Mouse (Mus musculus) hindbrain, postnatal 0 days (tissue): ENCODE measurements around the gene Cd247. TPM values are rescaled to one million over a fixed set of nuclear protein-coding genes. Genes with fewer than 3 reads are reported as not detected.

Source experiments
- ATAC-seq: fragments of 200-750 bp; cut with Nextera tagmentation; 2 replicates; pipeline ENCODE4 v1.8.0; 2017; ENCODE audit warnings: mild to moderate bottlenecking, moderate TSS enrichment, moderate library complexity
- DNase-seq: peaks from one replicate; pipeline ENCODE4 v3.0.0-alpha.2; 2015; ENCODE audit warnings: low spot score
- H3K27ac ChIP-seq: fragments of 300-500 bp; sonication (generic); 2 replicates; pipeline ENCODE4 v1.5.1; 2014; ENCODE audit warnings: mild to moderate bottlenecking
- H3K27me3 ChIP-seq: fragments of 300-500 bp; sonication (generic); 2 replicates; pipeline ENCODE4 v1.6.1; 2014; ENCODE audit warnings: low read length, mixed read lengths; ENCODE audit not compliant: insufficient read depth
- H3K36me3 ChIP-seq: fragments of 300-500 bp; sonication (generic); 2 replicates; pipeline ENCODE4 v1.6.1; 2014; ENCODE audit warnings: low read length, mixed read lengths; ENCODE audit not compliant: insufficient read depth
- H3K4me1 ChIP-seq: fragments of 300-500 bp; sonication (generic); 2 replicates; pipeline ENCODE4 v1.6.1; 2014; ENCODE audit warnings: antibody characterized with exemption, low read length, mixed read lengths; ENCODE audit not compliant: insufficient read depth
- H3K4me2 ChIP-seq: fragments of 300-500 bp; sonication (generic); 2 replicates; pipeline ENCODE4 v1.6.1; 2014; ENCODE audit warnings: low read depth, mild to moderate bottlenecking, low read length, moderate library complexity, mixed read lengths
- H3K4me3 ChIP-seq: fragments of 300-500 bp; sonication (generic); 2 replicates; pipeline ENCODE4 v1.5.1; 2014; ENCODE audit warnings: low read length
- H3K9ac ChIP-seq: fragments of 300-500 bp; sonication (generic); replicated peaks from 2 replicates; pipeline ENCODE4 v1.6.1; 2014; ENCODE audit warnings: mild to moderate bottlenecking, low read length, moderate library complexity, mixed read lengths
- H3K9me3 ChIP-seq: fragments of 300-500 bp; sonication (generic); 2 replicates; pipeline ENCODE4 v1.6.1; 2016; ENCODE audit warnings: low read length, mixed read lengths
- CTCF ChIP-seq: IDR thresholded peaks from 2 replicates; pipeline ENCODE4 v1.5.1; 2016; ENCODE audit warnings: antibody characterized with exemption, control low read depth, low read depth
- WGBS: fragments of 180-500 bp; shearing (Covaris S2); extraction: QIAGEN DNeasy Blood & Tissue Kit; methylation state at CpG from one replicate; pipeline ENCODE4 v1.1.7; 2014; 5-methylcytosine and 5-hydroxymethylcytosine counted together
- polyA plus RNA-seq: library from polyadenylated mRNA; unstranded; fragments of >200 nt; fragmentation: Nextera tagmentation; extraction: Ambion mirVana; gene quantifications from 2 replicates; pipeline ENCODE4 v1.2.1, GENCODE M21; 2015
- total RNA-seq: library from RNA; depleted of rRNA; stranded (reverse); fragments of >200 nt; gene quantifications from 2 replicates; pipeline ENCODE4 v1.2.3, GENCODE M21; 2014

Gene Cd247
- total and polyA plus RNA-seq, 2 experiments from 2014 or later: 0.39 TPM; not detected in 1

- ATAC-seq (peak; percentile 30; the same call in 1 of the 2 replicates), DNase-seq (peak; percentile 87)
- Histone ChIP-seq H3K9me3 (no peaks in the 10 kb centered on the region), H3K9ac (no peak overlapping the region), H3K27me3 (peaks cover 9% of the 10 kb centered on the region; the same call in 1 of the 2 replicates), H3K4me3 (no peak overlapping the region), H3K36me3 (no peaks in the 10 kb centered on the region), H3K4me1 (no peaks in the 10 kb centered on the region), H3K4me2 (no peak overlapping the region), H3K27ac (no peak overlapping the region)
- TF ChIP-seq CTCF: peak; percentile 84
- WGBS: 42% methylated on average over 19 of the region's 19 CpGs
Measured at GRCm38 (mm10) chr1:165775518-165776294, 12.8 kb upstream of the Cd247 start.

- H3K9me3 ChIP-seq: no peaks in the 10 kb centered on the region
- no peak overlapping the region for H3K9ac ChIP-seq
- H3K27me3 ChIP-seq: peaks cover 21% of the 10 kb centered on the region
- H3K27ac ChIP-seq: no peak overlapping the region
- H3K4me2 ChIP-seq: peak overlapping the region; percentile 60
- peak; percentile 50; the same call in 1 of the 2 replicates for ATAC-seq
- peak overlapping the region; percentile 29 for H3K4me3 ChIP-seq
- peak; percentile 81 for DNase-seq
- TF ChIP-seq CTCF: peak; percentile 68
- no peaks in the 10 kb centered on the region for H3K4me1 ChIP-seq
- no peaks in the 10 kb centered on the region for H3K36me3 ChIP-seq
- under 1% methylated on average over 13 of the region's 13 CpGs for WGBS
Measured at GRCm38 (mm10) chr1:165779954-165780585, 8.4 kb upstream of the Cd247 start.

GRCm38 (mm10) chr1:165780586-165781111 is 7.8 kb upstream of the Cd247 start:
- no peak overlapping the region for H3K9ac ChIP-seq
- no peak overlapping the region for H3K27ac ChIP-seq
- WGBS: 5% methylated on average over 20 of the region's 20 CpGs

GRCm38 (mm10) chr1:165781426-165781825 is 7.1 kb upstream of the Cd247 start:
- TF ChIP-seq CTCF: no peak
- WGBS: 87% methylated on average over 9 of the region's 9 CpGs
- Histone ChIP-seq H3K4me2 (no peak overlapping the region), H3K4me1 (no peaks in the 10 kb centered on the region), H3K27ac (no peak overlapping the region), H3K36me3 (no peaks in the 10 kb centered on the region), H3K4me3 (no peak overlapping the region), H3K27me3 (peaks cover 21% of the 10 kb centered on the region), H3K9me3 (no peaks in the 10 kb centered on the region), H3K9ac (no peak overlapping the region)
- DNase-seq (no peak), ATAC-seq (no peak)

More at GRCm38 (mm10) chr1:165780586-165781111, 7.8 kb upstream of the Cd247 start:
- no peaks in the 10 kb centered on the region for H3K9me3 ChIP-seq
- no peaks in the 10 kb centered on the region for H3K36me3 ChIP-seq
- H3K27me3 ChIP-seq: peaks cover 21% of the 10 kb centered on the region
- peak overlapping the region; percentile 60 for H3K4me2 ChIP-seq
- peak; percentile 53 for DNase-seq
- peak; percentile 88 for TF ChIP-seq CTCF
- H3K4me1 ChIP-seq: no peaks in the 10 kb centered on the region
- peak; percentile 57; the same call in 1 of the 2 replicates for ATAC-seq
- H3K4me3 ChIP-seq: peak overlapping the region; percentile 29

GRCm38 (mm10) chr1:165781911-165782310 is 6.6 kb upstream of the Cd247 start:
- H3K36me3 ChIP-seq: no peaks in the 10 kb centered on the region
- peaks cover 21% of the 10 kb centered on the region for H3K27me3 ChIP-seq
- TF ChIP-seq CTCF: no peak
- DNase-seq (no peak), ATAC-seq (no peak)
- no peak overlapping the region for H3K9ac ChIP-seq
- WGBS: 84% methylated on average over 12 of the region's 12 CpGs
- H3K9me3 ChIP-seq: no peaks in the 10 kb centered on the region
- H3K4me2 ChIP-seq: no peak overlapping the region
- H3K4me1 ChIP-seq: no peaks in the 10 kb centered on the region
- H3K4me3 ChIP-seq: no peak overlapping the region
- H3K27ac ChIP-seq: no peak overlapping the region

GRCm38 (mm10) chr1:165786296-165786695 is 2.2 kb upstream of the Cd247 start:
- no peaks in the 10 kb centered on the region for H3K4me1 ChIP-seq
- no peak overlapping the region for H3K9ac ChIP-seq
- H3K27ac ChIP-seq: no peak overlapping the region
- DNase-seq: peak; percentile 38
- no peak for TF ChIP-seq CTCF
- peak overlapping the region; percentile 40 for H3K4me2 ChIP-seq
- no peaks in the 10 kb centered on the region for H3K36me3 ChIP-seq
- peaks cover 9% of the 10 kb centered on the region for H3K27me3 ChIP-seq
- H3K4me3 ChIP-seq: no peak overlapping the region
- H3K9me3 ChIP-seq: no peaks in the 10 kb centered on the region
- 15% methylated on average over 11 of the region's 11 CpGs for WGBS
- ATAC-seq: 0 out of 2 replicates have a peak, but pooled peaks have one; percentile 40
